ENCODE assay signal across 17 mouse cellular contexts in genomic region chr9:114502711-114503427, GRCm38 (mm10). TPM values are rescaled to one million over a fixed set of nuclear protein-coding genes. Genes with fewer than 3 reads are reported as not detected.
DNase-seq lines count a peak whose midpoint lies in the region; ATAC-seq and TF ChIP-seq lines count a peak whose summit lies in the region.
"Had no signal": no experiment of that assay in that cellular context is flagged by ENCODE, and none has a peak within 500 bp of the region (broad histone marks: within the 10 kb centered on the region; RNA-seq: fewer than 3 reads in every experiment).

No protein-coding gene starts in this region.

- no peak overlapping the region for H3K4me3 ChIP-seq in kidney, postnatal 0 days (replicated peaks; ENCODE audit: low read depth, low read length)
- H3K4me3 ChIP-seq in G1E (ENCODE audit: low read depth, low read length) (no peak overlapping the region), myocyte (no peak overlapping the region)
- no peak overlapping the region for H3K4me3 ChIP-seq in embryonic facial prominence, embryonic 15.5 days (replicated peaks)

- no peak overlapping the region for H3K9ac ChIP-seq in kidney, postnatal 0 days (ENCODE audit: low read depth, low read length)
- no peak overlapping the region for H3K9ac ChIP-seq in embryonic facial prominence, embryonic 15.5 days

- no peak for DNase-seq in kidney, postnatal 0 days (ENCODE audit: low spot score)
- DNase-seq in kidney, postnatal 36 days = no peak
- no peak for DNase-seq in G1E (ENCODE audit: low spot score)
- DNase-seq in layer of hippocampus, adult 9-11 months = no peak
- no peak for DNase-seq in spleen, postnatal 14 days (ENCODE audit: low spot score in 2 of 2)
- no peak for DNase-seq in gastrocnemius, adult 18-20 months (ENCODE audit: low spot score)
- DNase-seq: adrenal gland, adult 2 months; cerebellum, adult 11-12 months; lung, postnatal 36 days; thymus, adult 2 months had no signal

- no peaks in the 10 kb centered on the region for H3K36me3 ChIP-seq in kidney, postnatal 0 days (ENCODE audit: insufficient read depth, low read length)
- H3K36me3 ChIP-seq in G1E (replicated peaks) (no peaks in the 10 kb centered on the region), myocyte (ENCODE audit: control insufficient read depth, insufficient read depth) (no peaks in the 10 kb centered on the region)
- H3K36me3 ChIP-seq in embryonic facial prominence, embryonic 15.5 days = no peaks in the 10 kb centered on the region

- no peak overlapping the region for H3K4me2 ChIP-seq in kidney, postnatal 0 days (ENCODE audit: low read length)
- H3K4me2 ChIP-seq in embryonic facial prominence, embryonic 15.5 days (replicated peaks) = no peak overlapping the region
- no peak overlapping the region for H3K4me2 ChIP-seq in myocyte (ENCODE audit: low read depth)

- H3K9me3 ChIP-seq in kidney, postnatal 0 days (replicated peaks; ENCODE audit: low read length) = no peaks in the 10 kb centered on the region
- no peaks in the 10 kb centered on the region for H3K9me3 ChIP-seq in G1E (replicated peaks)
- no peaks in the 10 kb centered on the region for H3K9me3 ChIP-seq in embryonic facial prominence, embryonic 15.5 days (replicated peaks)

- H3K79me2 ChIP-seq in myocyte (ENCODE audit: control insufficient read depth, insufficient read depth) = no peaks in the 10 kb centered on the region

- no peak for TF ChIP-seq POLR2A in myocyte (IDR thresholded peaks at IDR 0.05; ENCODE audit: insufficient read length, low read depth)

- H3K4me1 ChIP-seq in kidney, postnatal 0 days (replicated peaks; ENCODE audit: insufficient read depth, low read length) = no peaks in the 10 kb centered on the region
- peaks cover 22% of the 10 kb centered on the region for H3K4me1 ChIP-seq in G1E (ENCODE audit: insufficient read depth, low read depth, low read length)
- peaks cover 10% of the 10 kb centered on the region; the same call in 1 of the 2 replicates for H3K4me1 ChIP-seq in embryonic facial prominence, embryonic 15.5 days

- WGBS in kidney, postnatal 0 days = 70% methylated on average over 15 of the region's 15 CpGs
- 55% methylated on average over 15 of the region's 15 CpGs for WGBS in embryonic facial prominence, embryonic 15.5 days

- no peak overlapping the region for H3ac ChIP-seq in myocyte (ENCODE audit: control insufficient read depth, insufficient read length)

- no peak overlapping the region for H3K27ac ChIP-seq in kidney, postnatal 0 days
- H3K27ac ChIP-seq in embryonic facial prominence, embryonic 15.5 days (replicated peaks) = no peak overlapping the region

- H3K27me3 ChIP-seq in kidney, postnatal 0 days (ENCODE audit: insufficient read depth, low read length) = 0 out of 2 replicates have a peak, but pooled peaks cover 3% of the 10 kb centered on the region
- peaks cover 10% of the 10 kb centered on the region for H3K27me3 ChIP-seq in G1E (ENCODE audit: insufficient read depth, low read length)
- peaks cover 5% of the 10 kb centered on the region; the same call in 1 of the 2 replicates for H3K27me3 ChIP-seq in embryonic facial prominence, embryonic 15.5 days
- no peaks in the 10 kb centered on the region for H3K27me3 ChIP-seq in myocyte (ENCODE audit: control insufficient read depth, insufficient read depth, insufficient read length)

- no peak for TF ChIP-seq CTCF in kidney, postnatal 0 days (IDR thresholded peaks at IDR 0.05; ENCODE audit: low read depth)
- TF ChIP-seq CTCF in G1E (IDR thresholded peaks at IDR 0.05; ENCODE audit: low read depth, low read length) = no peak

- ATAC-seq in kidney, postnatal 0 days (replicated peaks; ENCODE audit: low FRiP score, low read depth) = peak; percentile 44; the same call in 1 of the 2 replicates
- peak; percentile 36 for ATAC-seq in G1E (ENCODE audit: extremely low read depth, insufficient number of reproducible peaks, low FRiP score, poor library complexity, severe bottlenecking)
- peak; percentile 59 for ATAC-seq in embryonic facial prominence, embryonic 15.5 days (ENCODE audit: insufficient number of reproducible peaks, low FRiP score, low TSS enrichment, low read depth)
- ATAC-seq: hindbrain, embryonic 16.5 days had no signal

TF ChIP-seq in myocyte, 11 proteins besides CTCF, POLR2A, EP300 and RAD21:
- TF ChIP-seq MAX (IDR thresholded peaks at IDR 0.05; ENCODE audit: low read depth) (no peak), SRF (IDR thresholded peaks at IDR 0.05; ENCODE audit: control insufficient read depth, insufficient read length, low read depth) (no peak), MYOG (IDR thresholded peaks at IDR 0.05; ENCODE audit: control insufficient read depth in 1 of 3, insufficient read depth in 1 of 3, insufficient read length in 2 of 3, low read depth in 2 of 3) (peak in 2 of 3 experiments; percentile 27 to 73), MYOD1 (IDR thresholded peaks at IDR 0.05; ENCODE audit: control insufficient read depth in 1 of 3, insufficient read length in 2 of 3, low read depth in 2 of 3) (peak in 1 of 3 experiments; percentile 60), TCF3 (IDR thresholded peaks at IDR 0.05; ENCODE audit: insufficient read length, low read depth) (no peak)

RNA-seq across cellular contexts. Expression of gene Ccr4, which starts 1.8 kb away (rescaled TPM):
- polyA plus RNA-seq in kidney, postnatal 0 days (2015; fragmentation: Nextera tagmentation; extraction: Ambion mirVana) = 0.19 and 0.84 TPM in 2 replicates
- total RNA-seq in G1E (2014; fragmentation: Nextera tagmentation) (not detected in 2 replicates), G1E (2017) (not detected in 2 replicates)
- polyA plus RNA-seq in G1E (2012) (not detected in 2 replicates), myocyte (2012; fragmentation: generic; extraction: Trizol) (not detected)
- 5.3 and 7.3 TPM in 2 replicates for polyA plus RNA-seq in embryonic facial prominence, embryonic 15.5 days (2015; fragmentation: Nextera tagmentation; extraction: Ambion mirVana)
- not detected for total RNA-seq in gastrocnemius, adult 18-20 months (2021)
- total RNA-seq: adrenal gland, adult 2 months; left cerebral cortex, postnatal 36 days had no signal
- polyA plus RNA-seq: adrenal gland, adult 2 months; embryonic facial prominence, embryonic 11.5 days; hindbrain, embryonic 16.5 days had no signal

RNA-seq across cellular contexts. Expression of gene C130032M10Rik, which starts 12.6 kb away (rescaled TPM):
- 0.16 TPM in 1 of 2 replicates, not detected in the other for polyA plus RNA-seq in kidney, postnatal 0 days (2015; fragmentation: Nextera tagmentation; extraction: Ambion mirVana)
- total RNA-seq in G1E (2014; fragmentation: Nextera tagmentation) (not detected in 2 replicates), G1E (2017) (not detected in 2 replicates)
- polyA plus RNA-seq in G1E (2012) (not detected in 2 replicates), myocyte (2012; fragmentation: generic; extraction: Trizol) (0.06 TPM)
- polyA plus RNA-seq in embryonic facial prominence, embryonic 15.5 days (2015; fragmentation: Nextera tagmentation; extraction: Ambion mirVana) = 3.0 and 3.9 TPM in 2 replicates
- total RNA-seq in gastrocnemius, adult 18-20 months (2021) = not detected
- total RNA-seq: left cerebral cortex, postnatal 36 days had no signal
- polyA plus RNA-seq: adrenal gland, adult 2 months; embryonic facial prominence, embryonic 11.5 days; hindbrain, embryonic 16.5 days; large intestine, adult 2 months; spleen, adult 2 months; thymus, adult 2 months had no signal
